Mouse (Mus musculus) small intestine, adult 2 months (tissue): ENCODE results near the gene Kcnmb2. TPM values are rescaled to one million over a fixed set of nuclear protein-coding genes. Genes with fewer than 3 reads are reported as not detected.

ENCODE experiments used
- H3K27ac ChIP-seq: fragments of 200-500 bp; 2 replicates; pipeline ENCODE4 v1.5.1; 2012; ENCODE audit warnings: low read depth, low read length, control low read depth, inconsistent platforms; ENCODE audit not compliant: insufficient read depth
- H3K27me3 ChIP-seq: fragments of 200-500 bp; 2 replicates; pipeline ENCODE4 v1.6.1; 2012; ENCODE audit warnings: mild to moderate bottlenecking, moderate library complexity, low read length, inconsistent platforms; ENCODE audit not compliant: control insufficient read depth, insufficient read depth
- H3K36me3 ChIP-seq: fragments of 200-500 bp; 2 replicates; pipeline ENCODE4 v1.6.1; 2012; ENCODE audit warnings: mild to moderate bottlenecking, low read length, control low read depth, inconsistent platforms; ENCODE audit not compliant: control insufficient read depth, insufficient read depth
- H3K4me1 ChIP-seq: fragments of 200-500 bp; 2 replicates; pipeline ENCODE4 v1.6.1; 2012; ENCODE audit warnings: low read length, inconsistent platforms, mixed read lengths; ENCODE audit not compliant: control insufficient read depth, insufficient read depth, insufficient read length
- H3K4me3 ChIP-seq: fragments of 200-500 bp; 2 replicates; pipeline ENCODE4 v1.5.1; 2012; ENCODE audit warnings: low read depth, mild to moderate bottlenecking, control low read depth, inconsistent platforms, low read length, moderate library complexity
- CTCF ChIP-seq: fragments of 200-500 bp; IDR thresholded peaks from 2 replicates; pipeline ENCODE4 v1.5.1; 2012; ENCODE audit warnings: low read depth, mild to moderate bottlenecking, control low read depth, inconsistent platforms, low read length, moderate library complexity, mixed read lengths; ENCODE audit not compliant: insufficient replicate concordance, insufficient read length; ENCODE audit errors: extremely low read depth
- POLR2A ChIP-seq: fragments of 200-500 bp; IDR thresholded peaks from 2 replicates; pipeline ENCODE4 v1.6.1; 2012; ENCODE audit warnings: low read depth, mild to moderate bottlenecking, control low read depth, inconsistent platforms, low read length, moderate library complexity
- WGBS: fragments of 180-500 bp; shearing (Covaris S2); methylation state at CpG from one replicate; pipeline ENCODE4 v1.1.7; 2018; 5-methylcytosine and 5-hydroxymethylcytosine counted together
- polyA plus RNA-seq: library from polyadenylated mRNA; depleted of rRNA; stranded (reverse); fragments of >200 nt; gene quantifications from 2 replicates; pipeline ENCODE4 v1.2.3, GENCODE M21; 2012

Kcnmb2 gene
- polyA plus RNA-seq, 1 experiment: 0.08 TPM

DNA sequence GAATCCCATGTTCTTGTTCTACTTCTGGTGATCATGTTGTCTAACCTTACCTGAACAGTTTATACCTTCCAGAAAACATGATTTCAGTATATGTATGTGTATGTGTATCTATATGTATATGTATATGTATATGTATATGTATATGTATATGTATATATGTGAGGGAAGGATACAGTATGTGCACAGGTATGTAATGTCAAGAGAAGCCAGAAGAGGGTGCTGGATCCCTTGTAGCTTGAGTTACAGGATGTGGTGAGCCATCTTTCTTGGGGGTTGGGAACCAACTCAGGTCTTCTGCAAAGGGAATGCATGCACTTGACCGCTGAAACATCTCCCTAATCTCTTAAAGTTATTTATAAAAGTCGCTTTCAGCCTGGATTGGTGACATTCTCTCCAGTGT, 286.6 kb downstream of the Kcnmb2 start:
- 91% methylated on average over 2 of the region's 2 CpGs for WGBS
- TF ChIP-seq CTCF (no peak), POLR2A (no peak)
- Histone ChIP-seq H3K36me3 (no peaks in the 10 kb centered on the region), H3K27ac (no peak overlapping the region), H3K4me1 (no peaks in the 10 kb centered on the region), H3K4me3 (no peak overlapping the region), H3K27me3 (no peaks in the 10 kb centered on the region)

DNA sequence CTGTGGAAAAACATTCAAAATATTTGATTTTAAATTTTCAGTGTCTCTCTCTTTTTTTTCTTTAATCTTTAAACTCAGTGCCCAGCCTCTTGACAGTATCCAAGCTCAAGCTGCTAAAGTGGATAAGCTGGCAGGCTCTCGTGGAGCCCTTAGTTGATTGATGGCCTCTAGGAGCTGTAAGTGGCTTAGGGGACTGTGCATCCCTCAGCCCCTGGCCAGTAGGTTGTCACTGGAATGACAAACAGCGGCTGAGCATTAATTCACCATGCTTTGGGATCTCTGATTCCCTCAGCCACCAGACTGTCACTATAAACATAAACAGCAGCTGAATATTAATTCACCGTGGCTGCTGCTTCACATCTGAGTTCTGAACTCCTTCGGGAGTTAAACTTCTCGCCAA, 287.6 kb downstream of the Kcnmb2 start:
- Histone ChIP-seq H3K27ac (no peak overlapping the region), H3K4me1 (no peaks in the 10 kb centered on the region), H3K4me3 (no peak overlapping the region), H3K36me3 (no peaks in the 10 kb centered on the region), H3K27me3 (no peaks in the 10 kb centered on the region)
- 58% methylated on average over 5 of the region's 5 CpGs for WGBS
- TF ChIP-seq POLR2A: no peak
- TF ChIP-seq CTCF: no peak

DNA sequence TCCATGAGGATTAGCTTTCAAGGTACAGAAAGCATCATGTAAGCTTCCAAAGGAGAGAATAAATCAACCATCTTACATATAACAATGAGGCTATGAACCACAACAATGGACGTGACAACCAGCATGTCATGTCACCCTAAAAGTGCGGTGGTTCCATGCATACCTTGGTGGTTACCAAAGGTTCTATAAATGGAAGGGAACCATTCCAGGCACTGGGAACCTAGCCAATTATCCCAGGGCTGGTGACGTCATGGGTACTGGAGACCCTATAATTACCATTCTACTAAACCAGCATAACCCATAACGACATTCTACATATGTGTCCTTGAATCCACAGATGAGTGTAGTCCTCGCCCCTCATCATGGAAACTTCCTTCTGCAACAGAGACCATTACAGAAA, 291.7 kb downstream of the Kcnmb2 start:
- Histone ChIP-seq H3K36me3 (no peaks in the 10 kb centered on the region), H3K27ac (no peak overlapping the region), H3K4me3 (no peak overlapping the region), H3K4me1 (no peaks in the 10 kb centered on the region), H3K27me3 (no peaks in the 10 kb centered on the region)
- TF ChIP-seq CTCF: no peak
- TF ChIP-seq POLR2A: no peak
- WGBS: 87% methylated on average over 5 of the region's 5 CpGs

DNA sequence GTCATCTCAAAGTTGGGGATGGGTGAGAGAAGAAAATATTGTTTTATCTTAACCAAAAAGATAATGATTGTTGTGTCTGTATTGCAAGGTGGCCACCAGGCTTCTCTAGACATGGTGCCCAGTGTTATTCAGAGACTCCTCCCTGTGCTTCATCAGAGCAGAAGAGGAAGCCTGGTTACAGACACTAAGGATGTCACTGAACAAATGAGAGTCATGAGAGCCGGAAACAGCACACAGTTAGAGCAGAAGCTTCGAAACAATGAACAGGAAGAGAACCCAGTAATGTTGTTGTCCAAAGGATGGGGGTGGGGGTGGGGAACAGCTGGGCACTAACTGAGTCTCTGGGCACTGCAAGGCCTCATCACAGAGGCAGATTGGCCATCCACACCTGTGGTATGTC, 324.4 kb downstream of the Kcnmb2 start:
- Histone ChIP-seq H3K27me3 (no peaks in the 10 kb centered on the region), H3K36me3 (no peaks in the 10 kb centered on the region), H3K4me1 (no peaks in the 10 kb centered on the region), H3K27ac (no peak overlapping the region), H3K4me3 (no peak overlapping the region)
- TF ChIP-seq CTCF: no peak
- TF ChIP-seq POLR2A: no peak
- WGBS: 73% methylated on average over 2 of the region's 2 CpGs

DNA sequence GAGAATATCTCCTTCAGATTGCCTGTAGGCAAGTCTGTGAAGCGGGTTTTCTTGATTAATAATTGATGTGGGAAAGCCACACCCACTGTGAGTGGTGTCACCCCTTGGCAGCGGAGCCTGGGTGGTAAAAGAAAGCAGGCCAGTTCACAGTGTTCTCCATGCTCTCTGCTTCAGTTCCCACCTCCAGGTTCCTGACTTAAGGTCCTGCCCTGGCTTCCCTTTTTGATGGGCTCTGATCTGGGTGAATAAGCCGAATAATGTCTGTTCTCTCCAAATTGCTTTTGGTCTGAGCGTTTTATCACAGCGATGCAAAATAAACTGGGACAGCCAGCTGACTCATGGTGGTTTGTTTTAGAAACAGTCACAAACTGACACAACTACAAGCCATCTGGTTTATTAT, 334.5 kb downstream of the Kcnmb2 start:
- Histone ChIP-seq H3K4me1 (no peaks in the 10 kb centered on the region), H3K27ac (no peak overlapping the region), H3K4me3 (no peak overlapping the region), H3K27me3 (no peaks in the 10 kb centered on the region), H3K36me3 (no peaks in the 10 kb centered on the region)
- no peak for TF ChIP-seq CTCF
- no peak for TF ChIP-seq POLR2A
- 57% methylated on average over 5 of the region's 5 CpGs for WGBS
